Mouse (Mus musculus) embryo, embryonic 10.5 days (tissue): ENCODE measurements around the gene Cdk5rap1.

ENCODE experiments used
- DNase-seq: peaks from one replicate; pipeline ENCODE4 v3.0.0-alpha.2; 2015; ENCODE audit warnings: low spot score

Cdk5rap1 gene

GRCm38 (mm10) chr2:154372842-154373500, at the start of gene Cdk5rap1:
Cdk5rap1 (minus strand) TSS chr2:154373010.
- peak; percentile 5 for DNase-seq

GRCm38 (mm10) chr2:154422181-154422580, 49.4 kb upstream of the Cdk5rap1 start:
- DNase-seq = no peak

- peak; percentile 84 for DNase-seq
These were observed 48.3 kb upstream of the Cdk5rap1 start for GRCm38 (mm10) chr2:154420942-154421731.

GRCm38 (mm10) chr2:154419631-154420515, 47.1 kb upstream of the Cdk5rap1 start:
- no peak for DNase-seq

- no peak for DNase-seq
These were observed 45.2 kb upstream of the Cdk5rap1 start for GRCm38 (mm10) chr2:154418001-154418400.

GRCm38 (mm10) chr2:154417107-154417506, 44.3 kb upstream of the Cdk5rap1 start:
- DNase-seq = peak; percentile 87

- peak; percentile 79 for DNase-seq
These were observed 39.3 kb upstream of the Cdk5rap1 start for GRCm38 (mm10) chr2:154412018-154412666.

- DNase-seq = no peak
These were observed 37.5 kb upstream of the Cdk5rap1 start for GRCm38 (mm10) chr2:154410355-154410754.

GRCm38 (mm10) chr2:154407643-154408445, 35.0 kb upstream of the Cdk5rap1 start, which contains the start of gene Snta1:
Snta1 (minus strand) TSS chr2:154408099.
- peak; percentile 84 for DNase-seq

- DNase-seq = no peak
These were observed 34.3 kb upstream of the Cdk5rap1 start for GRCm38 (mm10) chr2:154407063-154407642.

GRCm38 (mm10) chr2:154405447-154405994, 32.7 kb upstream of the Cdk5rap1 start:
- DNase-seq = no peak

GRCm38 (mm10) chr2:154402811-154403210, 30.0 kb upstream of the Cdk5rap1 start:
- peak; percentile 26 for DNase-seq

- no peak for DNase-seq
These were observed 29.2 kb upstream of the Cdk5rap1 start for GRCm38 (mm10) chr2:154401976-154402375.

- DNase-seq = no peak
These were observed 26.5 kb upstream of the Cdk5rap1 start for GRCm38 (mm10) chr2:154399325-154399724.

- no peak for DNase-seq
These were observed 25.5 kb upstream of the Cdk5rap1 start for GRCm38 (mm10) chr2:154398267-154398666.

GRCm38 (mm10) chr2:154396529-154396928, 23.7 kb upstream of the Cdk5rap1 start:
- DNase-seq = no peak

- no peak for DNase-seq
These were observed 21.8 kb upstream of the Cdk5rap1 start for GRCm38 (mm10) chr2:154394602-154395001.

GRCm38 (mm10) chr2:154390180-154390964, 17.6 kb upstream of the Cdk5rap1 start:
- DNase-seq = no peak

- DNase-seq = no peak
These were observed 6.3 kb upstream of the Cdk5rap1 start for GRCm38 (mm10) chr2:154379103-154379502.
